Mouse (Mus musculus): ENCODE measurements around the gene Mta1.
A peak's percentile ranks its signal among the peaks of the same experiment; 100 is the strongest.

Gene Mta1

DNA sequence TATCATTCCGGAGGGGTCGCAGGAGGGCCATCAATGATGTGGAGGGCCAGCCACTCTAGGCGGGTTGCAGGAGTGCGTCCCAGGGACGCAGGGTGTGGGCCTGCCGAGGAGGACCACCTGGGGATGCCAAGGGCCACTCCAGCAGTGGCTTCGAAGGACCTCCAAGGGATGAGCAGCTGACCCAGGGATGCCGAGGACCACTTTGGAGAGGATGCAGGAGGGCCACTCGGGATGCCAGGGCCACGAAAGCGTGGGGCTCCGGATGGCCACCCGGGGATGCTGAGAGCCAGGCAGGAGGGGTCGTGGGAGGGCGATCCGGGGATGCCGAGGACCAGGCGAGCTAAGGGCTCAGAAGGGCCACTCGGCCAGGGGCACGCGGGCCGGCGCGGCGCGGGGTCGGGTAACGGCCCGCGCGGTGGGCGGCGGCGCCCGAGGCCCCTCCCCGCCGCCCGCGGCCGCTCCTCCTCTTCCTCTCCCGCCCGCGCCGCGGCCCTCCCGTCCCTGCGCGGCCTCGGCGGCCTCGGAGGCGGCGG is at the start of gene Mta1:
Gene Mta1 (plus strand): TSS at position 530 of the 533 bp plus-strand sequence.
- DNase-seq (ENCODE audit: low spot score): no peak

DNA sequence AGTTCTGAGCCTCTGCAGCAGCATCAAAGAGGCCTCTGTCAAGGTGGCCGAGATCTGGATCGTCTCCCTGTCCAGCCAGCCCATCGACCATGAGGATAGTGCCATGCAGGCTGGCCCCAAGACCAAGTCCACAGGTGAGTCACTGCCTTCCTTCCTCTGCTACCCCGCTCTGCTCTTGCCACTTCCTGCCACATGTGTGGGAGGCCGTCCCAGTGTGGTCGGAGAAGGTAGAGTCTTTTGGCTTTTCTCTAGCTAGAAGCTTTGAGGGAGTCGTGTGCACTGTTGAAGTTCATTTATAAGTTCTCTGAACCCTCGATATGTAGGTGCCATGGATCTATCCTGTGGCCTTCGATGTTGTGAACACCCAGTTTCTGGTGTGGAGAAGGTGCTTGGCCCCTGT is 48.2 kb upstream of the Mta1 start:
- no peak for DNase-seq (ENCODE audit: low spot score)

DNA sequence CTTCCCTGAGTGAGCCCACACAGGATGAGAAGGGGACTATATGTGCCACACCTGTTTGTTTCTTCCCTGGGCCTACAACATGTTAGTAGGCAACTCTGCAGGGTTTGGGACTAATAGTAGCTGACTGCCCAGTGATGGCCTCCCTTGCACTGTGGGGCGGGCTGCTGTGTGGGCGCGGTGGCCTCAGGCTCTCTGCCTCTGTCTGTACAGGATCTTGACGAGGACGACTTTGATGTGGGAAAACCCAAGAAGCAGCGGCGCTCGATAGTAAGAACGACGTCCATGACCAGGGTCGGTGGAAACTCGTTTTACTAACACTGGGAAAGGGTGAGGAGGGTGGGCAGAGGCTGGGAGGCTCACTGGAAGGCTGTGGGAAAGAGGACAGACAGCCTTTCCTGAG is 47.4 kb upstream of the Mta1 start:
- no peak for DNase-seq (ENCODE audit: low spot score)

DNA sequence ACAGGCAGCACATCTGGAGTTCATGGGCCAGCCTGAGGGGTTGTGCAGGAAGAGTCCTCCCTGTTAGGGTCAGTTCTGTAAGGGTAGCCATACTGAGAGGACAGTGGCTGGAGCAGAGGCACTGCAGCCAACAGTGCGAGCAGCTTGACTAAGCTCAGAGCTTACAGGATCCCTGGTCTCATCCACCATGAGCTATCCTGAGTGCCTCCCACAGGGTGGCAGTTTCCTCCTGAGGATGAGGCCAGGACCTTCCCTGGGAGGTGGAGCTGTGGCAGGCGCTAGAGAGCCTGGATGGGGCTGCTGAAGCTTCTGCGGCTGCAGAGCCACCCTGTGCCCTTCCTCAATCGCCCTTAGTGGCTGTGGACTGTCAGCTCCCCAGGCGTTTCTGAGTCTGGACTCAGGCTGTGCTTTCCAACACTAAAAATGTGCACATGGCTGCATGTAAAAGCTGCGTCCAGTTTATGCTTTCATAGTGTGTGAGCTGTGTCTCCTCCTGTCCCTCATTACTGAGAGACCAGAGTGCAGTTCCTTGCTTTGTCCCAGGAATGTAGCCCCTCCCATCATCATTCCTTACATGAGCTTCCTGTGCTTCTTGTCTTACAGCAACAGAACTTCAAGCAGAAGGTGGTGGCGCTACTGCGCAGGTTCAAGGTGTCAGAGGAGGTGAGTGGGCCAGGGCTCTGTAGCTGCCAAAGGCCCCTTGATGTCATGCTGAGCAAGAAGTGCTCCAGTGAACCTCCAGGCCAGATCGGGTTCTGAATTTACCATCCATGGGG is 46.3 kb upstream of the Mta1 start:
- DNase-seq (ENCODE audit: low spot score): no peak

DNA sequence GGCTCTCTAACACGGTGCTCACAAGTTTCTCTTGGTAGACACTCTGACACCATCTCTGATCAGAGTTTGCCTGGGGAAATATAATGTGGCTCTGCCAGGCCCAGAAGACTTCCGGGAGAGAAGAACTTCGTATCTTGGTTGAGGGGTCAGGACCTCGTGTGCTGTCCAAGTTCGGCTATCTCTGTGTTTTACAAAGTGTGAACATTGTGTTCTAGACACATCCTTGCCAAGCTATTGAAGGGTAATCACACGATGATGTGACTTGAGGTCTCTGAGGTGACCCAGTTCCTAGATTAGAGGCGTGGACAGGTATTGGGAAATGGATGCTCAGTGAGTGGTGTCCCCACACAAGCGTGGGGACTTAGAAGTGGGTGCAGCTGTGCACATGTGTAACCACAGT is 42.0 kb upstream of the Mta1 start:
- DNase-seq (ENCODE audit: low spot score): no peak

DNA sequence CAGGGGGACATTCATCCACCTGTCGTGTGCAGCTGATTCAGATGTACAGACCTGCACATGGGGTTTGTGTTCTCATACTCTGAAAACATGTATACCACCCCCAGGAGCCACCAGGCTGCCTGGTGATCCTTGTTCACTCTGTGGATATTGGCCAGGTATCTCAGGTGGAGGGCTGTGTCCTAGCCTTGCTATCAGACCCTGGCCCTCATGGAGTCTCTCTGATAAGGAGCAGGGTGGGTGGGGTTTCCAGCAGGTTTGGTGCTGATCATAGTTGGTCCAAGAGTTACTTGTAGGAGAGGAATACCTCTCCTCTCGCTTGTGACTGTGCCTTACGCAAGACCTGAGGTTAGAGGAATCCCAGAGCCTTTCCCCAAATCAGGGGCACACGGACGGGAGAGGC is 37.9 kb upstream of the Mta1 start:
- no peak for DNase-seq (ENCODE audit: low spot score)

DNA sequence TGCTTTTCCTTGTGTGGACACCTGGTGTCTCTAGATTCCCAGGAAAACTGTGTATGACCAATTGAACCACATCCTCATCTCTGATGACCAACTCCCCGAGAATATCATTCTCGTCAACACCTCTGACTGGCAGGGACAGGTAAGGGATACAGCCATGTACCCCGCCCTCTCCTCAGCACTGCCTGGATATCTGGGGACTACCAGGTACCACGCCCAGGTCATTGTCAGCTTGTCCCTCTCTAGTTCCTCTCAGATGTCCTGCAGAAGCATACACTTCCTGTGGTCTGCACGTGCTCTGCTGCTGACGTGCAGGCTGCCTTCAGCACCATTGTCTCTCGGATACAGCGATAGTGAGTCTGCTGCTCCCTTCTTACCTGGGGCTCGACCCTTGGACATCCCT is 36.5 kb upstream of the Mta1 start:
- DNase-seq (ENCODE audit: low spot score): no peak

DNA sequence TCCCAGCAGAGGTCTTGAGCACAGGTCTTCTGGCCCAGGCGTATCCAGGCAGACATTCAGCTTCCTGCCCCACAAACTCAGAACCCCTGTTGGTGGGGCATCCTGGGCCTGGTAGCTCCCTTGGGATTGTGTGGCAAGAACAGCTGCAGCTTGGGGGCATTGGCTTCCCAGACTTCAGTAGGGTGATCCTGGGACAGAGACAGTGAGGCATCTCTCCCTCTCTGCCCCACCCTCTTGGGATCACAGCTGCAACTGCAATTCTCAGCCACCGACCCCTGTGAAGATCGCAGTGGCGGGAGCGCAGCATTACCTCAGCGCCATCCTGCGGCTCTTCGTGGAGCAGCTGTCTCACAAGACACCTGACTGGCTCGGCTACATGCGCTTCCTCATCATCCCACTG is 35.9 kb upstream of the Mta1 start:
- no peak for DNase-seq (ENCODE audit: low spot score)

DNA sequence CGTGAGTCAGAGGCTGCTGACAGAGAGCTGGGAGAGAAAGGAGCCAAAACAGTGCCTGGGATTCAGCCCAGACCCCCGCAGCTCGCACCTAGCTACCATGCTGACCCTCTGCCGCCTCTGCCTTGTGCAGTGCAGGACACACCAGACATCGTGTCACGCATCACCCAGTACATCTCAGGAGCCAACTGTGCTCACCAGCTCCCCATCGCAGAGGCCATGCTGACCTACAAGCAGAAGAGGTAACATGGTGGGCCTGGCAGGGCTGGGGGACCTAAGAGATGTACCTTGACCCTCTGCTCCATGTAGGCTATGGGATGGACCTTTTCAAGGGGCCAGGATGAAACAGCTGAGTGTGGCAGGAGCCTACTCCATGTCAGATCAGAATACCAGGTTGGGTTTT is 34.4 kb upstream of the Mta1 start:
- no peak for DNase-seq (ENCODE audit: low spot score)

DNA sequence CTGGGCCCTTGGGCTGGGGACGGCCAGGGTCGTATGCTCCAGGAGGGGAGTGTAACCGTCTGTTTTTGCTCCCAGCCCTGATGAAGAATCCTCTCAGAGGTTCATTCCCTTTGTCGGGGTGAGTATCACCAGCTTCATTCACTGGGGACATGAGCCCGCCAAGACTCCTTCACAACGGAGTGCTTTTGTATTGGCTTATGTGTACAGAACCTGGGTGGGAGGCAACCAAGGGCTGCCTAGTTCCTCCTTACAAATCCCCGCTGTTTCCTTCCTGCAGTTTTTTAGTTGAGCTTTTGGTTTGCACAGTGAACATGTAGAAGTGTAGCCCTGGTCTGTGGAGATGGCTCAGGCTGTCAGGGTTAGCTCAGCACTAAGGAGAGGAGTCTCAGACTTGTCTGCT is 30.1 kb upstream of the Mta1 start:
- DNase-seq (ENCODE audit: low spot score): no peak

DNA sequence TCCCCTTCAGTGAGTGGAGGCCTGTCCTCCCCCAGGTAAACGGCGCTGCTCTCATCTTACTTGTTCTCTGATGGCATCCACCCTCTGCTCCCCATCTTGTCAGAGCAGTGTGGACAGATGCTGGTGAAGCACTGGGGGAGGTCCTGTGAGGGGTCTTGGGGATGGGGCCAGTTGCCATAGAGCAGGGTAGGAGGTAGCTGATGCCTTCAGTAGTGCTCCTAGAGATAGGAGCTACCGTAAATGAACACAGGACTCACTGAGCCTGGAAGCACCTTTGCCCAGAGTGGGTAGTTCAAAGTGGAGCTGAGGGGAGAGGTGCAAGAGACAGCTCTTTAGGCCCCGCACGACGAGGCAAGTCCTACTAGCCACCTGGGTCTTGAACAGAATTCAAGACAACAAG is 28.7 kb upstream of the Mta1 start:
- DNase-seq (ENCODE audit: low spot score): no peak

DNA sequence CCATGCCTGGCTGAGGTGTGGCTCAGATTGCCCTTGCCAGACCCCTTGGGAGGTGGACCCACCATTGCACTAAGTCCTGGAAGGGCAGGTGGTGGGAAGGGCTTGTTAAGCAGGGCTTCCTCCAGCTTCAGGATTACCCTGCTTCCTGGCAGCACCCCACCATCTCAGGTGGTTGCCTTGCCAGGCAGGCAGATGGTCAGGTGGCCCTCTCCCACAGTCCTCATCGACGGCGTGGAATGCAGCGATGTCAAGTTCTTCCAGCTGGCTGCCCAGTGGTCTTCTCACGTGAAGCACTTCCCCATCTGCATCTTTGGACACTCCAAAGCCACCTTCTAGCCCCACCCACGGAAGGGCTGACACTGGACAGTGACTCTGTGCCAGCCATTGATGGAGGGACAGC is 26.8 kb upstream of the Mta1 start:
- DNase-seq (ENCODE audit: low spot score): no peak

DNA sequence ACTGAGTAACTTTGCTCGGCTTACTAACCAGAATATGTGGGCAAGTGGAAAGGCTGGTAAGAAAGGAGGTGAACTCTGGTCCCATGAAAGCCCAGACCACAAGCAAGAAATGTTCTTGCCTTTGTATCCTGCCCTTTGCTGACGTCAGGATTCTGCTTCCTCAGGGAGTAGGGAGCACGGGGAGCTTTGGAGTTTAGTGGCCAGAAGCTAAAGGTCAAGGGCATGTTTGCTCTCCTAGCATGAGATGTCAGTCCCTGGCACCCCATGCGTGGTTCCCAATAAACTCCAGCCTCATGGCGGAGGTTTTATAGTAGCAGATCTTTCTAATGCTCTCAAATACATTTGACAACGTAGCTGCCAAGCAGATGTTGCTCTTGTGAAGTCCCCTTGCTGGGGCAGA is 26.3 kb upstream of the Mta1 start:
- no peak for DNase-seq (ENCODE audit: low spot score)

DNA sequence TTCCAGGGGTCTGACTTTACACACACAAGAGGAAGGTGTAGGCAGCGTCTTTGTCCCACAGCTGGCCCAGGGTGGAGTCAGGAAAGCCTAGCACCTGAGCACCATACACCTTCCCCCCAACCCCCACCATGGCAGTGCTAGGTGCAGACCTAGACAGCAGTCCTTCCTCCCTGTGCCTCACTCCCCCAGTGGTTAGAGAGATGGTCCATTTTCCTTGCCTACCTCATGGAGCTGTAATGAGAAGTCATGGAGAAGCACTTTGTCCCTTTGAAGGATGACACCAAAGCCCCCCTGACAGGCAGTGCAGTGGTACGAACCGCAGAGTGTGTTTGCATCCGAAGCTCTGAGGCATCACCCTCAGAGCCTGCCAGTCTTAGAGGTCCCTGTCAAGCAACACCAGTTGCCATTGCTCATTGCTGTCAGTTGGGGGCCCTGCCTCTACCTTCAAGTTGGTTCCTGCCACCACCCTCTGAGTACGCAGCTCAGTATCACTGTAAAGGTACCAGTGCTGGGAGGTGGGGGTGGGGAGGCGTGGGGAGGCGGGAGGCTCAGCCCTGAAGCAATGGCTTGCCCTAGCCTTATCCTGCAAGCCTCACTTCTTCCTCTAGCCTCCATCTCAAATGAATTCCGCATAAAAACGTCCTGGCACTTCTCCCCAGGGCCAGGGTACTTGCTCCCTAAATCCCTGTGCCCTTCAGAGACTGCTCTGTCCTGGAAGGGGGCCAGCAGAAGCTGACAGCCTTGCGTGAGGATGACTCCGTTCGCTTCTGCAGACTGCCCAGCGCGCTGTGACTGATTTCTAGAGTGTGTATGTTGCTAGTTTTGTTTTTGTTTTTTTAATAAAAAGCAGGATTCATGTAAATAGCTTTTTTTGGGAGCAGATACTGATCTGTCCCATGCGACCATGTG is 24.4 kb upstream of the Mta1 start:
- peak; percentile 24 for DNase-seq (ENCODE audit: low spot score)

DNA sequence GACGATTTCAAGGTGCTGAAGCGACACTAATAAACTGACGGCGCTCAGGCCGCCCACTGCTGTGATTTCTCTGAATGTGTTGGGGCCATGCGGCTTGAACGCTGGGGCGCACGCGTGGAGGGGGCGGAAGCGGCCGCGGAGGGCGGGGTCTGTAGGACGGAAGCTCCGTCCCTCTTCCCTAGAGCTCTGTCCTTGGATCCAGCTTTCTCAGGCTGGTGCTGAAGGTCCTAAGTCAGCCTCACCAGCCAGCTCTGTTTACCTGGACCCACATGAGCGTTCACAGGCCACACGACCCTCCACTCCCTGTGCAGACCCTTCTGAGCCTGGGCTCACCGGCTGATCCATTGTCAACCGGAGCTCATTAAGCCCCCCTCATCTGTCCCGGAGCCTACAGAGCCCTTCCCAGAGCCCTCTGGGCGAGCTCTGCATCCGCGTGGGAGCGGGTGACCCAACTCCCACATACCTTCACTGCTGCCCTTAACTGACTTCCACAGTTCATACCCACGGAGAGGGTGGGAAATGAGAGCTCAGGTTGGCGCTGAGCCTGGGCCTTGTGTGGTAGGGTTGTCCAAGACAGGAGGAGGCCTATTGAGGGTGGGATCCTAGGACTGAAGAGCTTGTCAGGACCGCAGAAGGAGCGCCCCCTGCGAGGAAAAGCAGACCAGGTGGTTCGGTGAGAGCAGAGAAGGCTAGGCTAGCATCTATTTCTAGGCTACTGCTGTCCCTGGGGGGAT is 23.6 kb upstream of the Mta1 start, which contains the start of gene Tex22:
Gene Tex22 (plus strand): TSS at position 174 of the 734 bp plus-strand sequence.
- peak; percentile 79 for DNase-seq (ENCODE audit: low spot score)

DNA sequence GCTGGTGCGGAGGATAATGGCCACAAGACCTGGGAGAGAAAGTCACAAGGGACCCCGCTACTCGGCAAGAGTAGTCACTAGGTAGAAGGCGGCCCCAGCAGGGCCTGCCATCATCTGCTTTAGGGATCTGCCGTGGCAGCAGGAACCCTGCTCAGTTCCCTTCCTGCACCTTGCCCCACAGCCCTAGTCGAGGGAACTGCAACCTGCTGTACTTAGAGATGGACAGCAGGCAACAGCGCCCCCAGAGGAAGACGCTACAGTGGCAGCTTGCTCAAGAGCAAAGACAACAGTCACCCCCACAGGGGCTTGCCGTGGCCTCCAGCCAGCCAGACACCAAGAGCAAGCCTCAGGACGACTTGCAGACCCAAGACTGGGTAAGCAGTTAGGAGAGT is 23.0 kb upstream of the Mta1 start:
- peak; percentile 69 for DNase-seq (ENCODE audit: low spot score)

DNA sequence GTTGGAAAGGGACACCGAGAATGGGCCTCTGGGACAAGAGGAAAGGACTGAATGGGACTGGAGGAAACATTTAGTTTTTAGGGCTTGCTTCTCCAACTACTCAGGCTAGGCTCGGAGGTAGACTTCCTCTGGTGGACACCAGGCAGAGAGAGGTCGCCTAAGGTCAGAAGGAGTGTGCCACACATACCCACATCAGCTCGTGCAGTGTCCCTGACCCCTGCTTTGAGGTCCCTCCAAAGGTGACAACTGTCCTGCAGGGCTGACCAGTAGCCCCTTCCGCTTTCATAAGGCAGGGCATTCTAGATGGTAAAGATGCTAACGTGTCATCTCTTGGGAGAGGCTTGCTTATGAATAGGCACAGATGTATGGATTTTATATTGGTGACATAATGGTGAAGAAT is 22.6 kb upstream of the Mta1 start:
- DNase-seq (ENCODE audit: low spot score): no peak

DNA sequence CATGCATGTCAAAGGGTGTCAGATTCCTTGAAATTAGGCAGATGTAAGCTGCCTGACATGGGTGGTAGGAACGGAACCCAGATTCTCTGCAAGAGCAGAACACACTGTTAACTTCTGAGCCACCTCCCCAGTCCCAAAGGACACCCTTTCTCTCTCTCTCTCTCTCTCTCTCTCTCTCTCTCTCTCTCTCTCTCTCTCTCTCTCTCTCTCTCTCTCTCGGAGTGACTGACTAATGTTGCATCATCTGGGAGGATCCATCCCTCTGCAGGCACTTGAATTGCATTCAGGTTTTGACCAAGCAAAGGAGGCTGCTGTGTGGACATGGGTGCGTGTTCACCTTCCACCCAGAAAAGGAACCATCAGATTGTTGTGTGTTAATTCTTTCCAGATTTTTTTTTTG is 10.8 kb upstream of the Mta1 start:
- DNase-seq (ENCODE audit: low spot score): no peak

DNA sequence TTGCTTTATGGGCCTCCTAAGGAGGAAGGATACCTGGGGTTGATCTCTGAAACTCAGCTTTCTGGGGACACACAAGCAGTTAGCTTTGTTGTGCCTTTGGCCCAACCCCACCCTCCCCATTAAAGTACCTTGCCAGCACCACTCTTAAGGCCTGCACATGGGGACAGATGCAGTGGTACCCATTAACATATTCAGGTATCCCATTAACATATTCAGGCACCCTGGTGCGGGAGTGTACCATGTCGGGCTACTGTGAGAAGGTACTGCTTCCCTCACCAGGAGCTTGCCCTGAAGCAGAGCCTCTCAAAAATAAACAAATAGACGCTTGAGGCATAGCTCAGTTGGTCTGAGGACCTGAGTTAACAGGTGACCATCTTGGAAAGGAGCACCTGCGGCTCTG is 10.1 kb upstream of the Mta1 start:
- DNase-seq (ENCODE audit: low spot score): no peak

DNA sequence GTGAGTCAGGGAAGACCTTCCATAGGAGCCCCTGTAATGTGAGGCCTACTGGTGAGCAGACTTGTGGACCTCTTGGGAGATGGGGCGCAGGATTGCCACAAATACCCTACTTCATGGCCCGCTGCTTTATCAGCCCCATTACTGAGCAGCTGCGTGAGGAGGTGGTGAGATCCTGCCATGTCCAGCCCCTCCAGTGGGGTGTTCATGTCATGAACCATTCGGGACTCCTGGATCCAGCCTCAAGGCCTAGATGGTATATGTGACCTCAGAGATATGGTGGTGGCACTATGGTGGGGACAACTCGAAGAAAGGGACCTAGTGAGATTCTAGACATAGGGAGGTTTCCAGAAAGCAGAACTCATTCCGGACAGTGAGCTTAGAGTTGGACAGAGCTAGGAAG is 9.0 kb upstream of the Mta1 start:
- DNase-seq (ENCODE audit: low spot score): no peak

DNA sequence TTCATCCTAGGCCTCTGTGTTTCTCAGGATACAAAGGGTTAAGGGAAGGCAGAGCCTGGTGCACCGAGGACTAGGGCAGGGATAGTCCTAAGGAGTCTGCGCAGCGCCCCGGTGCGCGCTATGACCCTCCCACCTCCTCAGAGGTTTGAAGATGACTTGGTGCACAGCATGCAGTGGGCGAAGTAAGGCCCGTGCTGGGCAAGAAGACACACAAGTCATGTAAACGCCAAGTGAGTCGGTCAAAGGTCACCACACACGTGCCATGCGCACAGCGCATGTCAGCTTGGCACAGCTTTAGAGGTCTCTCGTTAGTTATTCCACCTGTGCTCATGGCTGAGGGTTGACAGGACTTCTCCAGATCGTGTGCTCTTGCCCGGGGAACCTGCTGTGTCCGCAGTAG is 8.0 kb upstream of the Mta1 start:
- DNase-seq (ENCODE audit: low spot score): no peak

DNA sequence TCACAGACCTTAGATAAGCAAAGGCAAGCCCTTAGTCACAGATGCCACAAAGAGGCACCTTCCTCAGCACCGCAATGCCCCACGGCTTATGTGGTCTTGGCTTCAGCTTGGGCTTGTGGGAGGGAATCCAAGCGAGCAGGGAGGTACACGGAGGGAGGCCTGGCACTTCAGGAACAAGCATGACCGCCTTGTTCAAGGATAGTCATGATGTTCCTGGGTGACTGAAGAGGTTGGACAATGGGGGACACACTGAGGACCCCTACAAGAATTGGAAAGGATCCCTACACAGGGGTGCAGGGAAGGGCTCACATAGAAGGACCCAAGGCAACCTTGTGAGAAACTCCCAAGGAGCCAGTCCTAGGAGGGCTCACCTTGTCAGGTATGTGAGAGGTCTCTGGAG is 1.0 kb upstream of the Mta1 start:
- DNase-seq (ENCODE audit: low spot score): no peak
